Mouse (Mus musculus): ENCODE results near the gene 1700001C19Rik. TPM values are rescaled to one million over a fixed set of nuclear protein-coding genes. Genes with fewer than 3 reads are reported as not detected.

The 1700001C19Rik gene
- polyA plus RNA-seq (2015; fragmentation: Illumina TruSeq; extraction: RNeasy Lipid Tissue Mini Kit (QIAGEN cat#74804); ENCODE audit: insufficient read depth, low replicate concordance), result not detected

GRCm38 (mm10) chr17:47436907-47437547 is at the start of gene 1700001C19Rik:
1700001C19Rik (minus strand) TSS chr17:47437376.

GRCm38 (mm10) chr17:47436156-47436906 is 845 bp downstream of the 1700001C19Rik start, which contains the start of gene AI661453:
AI661453 (plus strand) TSS chr17:47436615.

GRCm38 (mm10) chr17:47400451-47400850 is 36.7 kb downstream of the 1700001C19Rik start, which contains the start of gene Guca1a:
Guca1a (minus strand) TSS chr17:47400584.

GRCm38 (mm10) chr17:47385145-47385544 is 52.0 kb downstream of the 1700001C19Rik start, which contains the start of gene Guca1b:
Guca1b (plus strand) TSS chr17:47385393.

GRCm38 (mm10) chr17:47368401-47369086 is 68.6 kb downstream of the 1700001C19Rik start, which contains the start of gene Mrps10:
Mrps10 (plus strand) TSS chr17:47368887.

Other genes with a start within 250 kb of the 1700001C19Rik start
- gene Mrps10, start 68.5 kb downstream of the 1700001C19Rik start, polyA plus RNA-seq (2015; fragmentation: Illumina TruSeq; extraction: RNeasy Lipid Tissue Mini Kit (QIAGEN cat#74804); ENCODE audit: insufficient read depth, low replicate concordance), result 36.4 TPM
- gene Guca1b, start 52.0 kb downstream of the 1700001C19Rik start, polyA plus RNA-seq (2015; fragmentation: Illumina TruSeq; extraction: RNeasy Lipid Tissue Mini Kit (QIAGEN cat#74804); ENCODE audit: insufficient read depth, low replicate concordance), result 2.6 TPM
- 0.40 TPM for gene Guca1a, start 36.8 kb downstream of the 1700001C19Rik start, polyA plus RNA-seq (2015; fragmentation: Illumina TruSeq; extraction: RNeasy Lipid Tissue Mini Kit (QIAGEN cat#74804); ENCODE audit: insufficient read depth, low replicate concordance)
- gene AI661453, start 761 bp downstream of the 1700001C19Rik start, polyA plus RNA-seq (2015; fragmentation: Illumina TruSeq; extraction: RNeasy Lipid Tissue Mini Kit (QIAGEN cat#74804); ENCODE audit: insufficient read depth, low replicate concordance), result 0.06 TPM
- gene Taf8, start 64.9 kb upstream of the 1700001C19Rik start, polyA plus RNA-seq (2015; fragmentation: Illumina TruSeq; extraction: RNeasy Lipid Tissue Mini Kit (QIAGEN cat#74804); ENCODE audit: insufficient read depth, low replicate concordance), result 36.4 TPM
- 122 TPM for gene Ccnd3, start 67.7 kb upstream of the 1700001C19Rik start, polyA plus RNA-seq (2015; fragmentation: Illumina TruSeq; extraction: RNeasy Lipid Tissue Mini Kit (QIAGEN cat#74804); ENCODE audit: insufficient read depth, low replicate concordance)
- gene Bysl, start 174.1 kb upstream of the 1700001C19Rik start, polyA plus RNA-seq (2015; fragmentation: Illumina TruSeq; extraction: RNeasy Lipid Tissue Mini Kit (QIAGEN cat#74804); ENCODE audit: insufficient read depth, low replicate concordance), result 7.4 TPM
- gene Med20, start 174.2 kb upstream of the 1700001C19Rik start, polyA plus RNA-seq (2015; fragmentation: Illumina TruSeq; extraction: RNeasy Lipid Tissue Mini Kit (QIAGEN cat#74804); ENCODE audit: insufficient read depth, low replicate concordance), result 45.4 TPM
- 0.79 TPM for gene Gm20517, start 174.2 kb upstream of the 1700001C19Rik start, polyA plus RNA-seq (2015; fragmentation: Illumina TruSeq; extraction: RNeasy Lipid Tissue Mini Kit (QIAGEN cat#74804); ENCODE audit: insufficient read depth, low replicate concordance)
- 6.0 TPM for gene Usp49, start 193.3 kb upstream of the 1700001C19Rik start, polyA plus RNA-seq (2015; fragmentation: Illumina TruSeq; extraction: RNeasy Lipid Tissue Mini Kit (QIAGEN cat#74804); ENCODE audit: insufficient read depth, low replicate concordance)